17 mouse cellular contexts compared by ENCODE assay signal in the genomic region with DNA sequence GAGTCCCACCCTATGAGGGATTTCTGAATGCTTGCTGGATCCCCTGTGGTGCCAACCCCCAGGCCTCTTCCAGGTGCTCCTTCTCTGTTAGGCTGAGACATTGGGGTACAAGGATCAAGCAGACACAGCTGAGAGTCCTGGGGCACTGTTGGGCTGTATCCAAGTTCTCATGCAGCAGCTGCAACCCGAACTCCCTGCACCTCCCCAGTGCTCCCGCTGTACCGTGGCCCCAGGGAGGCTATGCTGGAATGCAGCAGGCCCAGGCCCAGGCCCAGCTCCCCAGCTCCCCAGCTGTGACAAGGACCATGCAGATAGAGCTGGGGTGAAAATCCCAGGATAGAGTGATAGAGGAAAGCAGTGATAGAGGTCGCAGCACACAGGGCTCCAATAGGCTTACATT. TPM values are rescaled to one million over a fixed set of nuclear protein-coding genes. Genes with fewer than 3 reads are reported as not detected.
DNase-seq lines count a peak whose midpoint lies in the region; ATAC-seq and TF ChIP-seq lines count a peak whose summit lies in the region.
"Had no signal": no experiment of that assay in that cellular context is flagged by ENCODE, and none has a peak within 500 bp of the region (broad histone marks: within the 10 kb centered on the region; RNA-seq: fewer than 3 reads in every experiment).

No protein-coding gene starts in this region.

- no peaks in the 10 kb centered on the region for H3K36me3 ChIP-seq in forebrain, embryonic 10.5 days (replicated peaks)
- H3K36me3 ChIP-seq in forebrain, embryonic 16.5 days (ENCODE audit: control insufficient read depth, insufficient read depth), result no peaks in the 10 kb centered on the region
- H3K36me3 ChIP-seq in heart, embryonic 16.5 days (ENCODE audit: control insufficient read depth, insufficient read depth), result no peaks in the 10 kb centered on the region
- H3K36me3 ChIP-seq in neural tube, embryonic 13.5 days, result no peaks in the 10 kb centered on the region
- no peaks in the 10 kb centered on the region for H3K36me3 ChIP-seq in neural tube, embryonic 15.5 days
- no peaks in the 10 kb centered on the region for H3K36me3 ChIP-seq in myocyte (ENCODE audit: control insufficient read depth, insufficient read depth)
- H3K36me3 ChIP-seq: midbrain, embryonic 12.5 days had no signal

- peaks cover 58% of the 10 kb centered on the region for H3K4me1 ChIP-seq in forebrain, embryonic 10.5 days
- H3K4me1 ChIP-seq in forebrain, embryonic 16.5 days (replicated peaks; ENCODE audit: control insufficient read depth, insufficient read depth, low read length), result no peaks in the 10 kb centered on the region
- peaks cover 23% of the 10 kb centered on the region for H3K4me1 ChIP-seq in heart, embryonic 16.5 days (ENCODE audit: control insufficient read depth, insufficient read depth, low read length)
- peaks cover 22% of the 10 kb centered on the region for H3K4me1 ChIP-seq in neural tube, embryonic 13.5 days (replicated peaks)
- no peaks in the 10 kb centered on the region; the same call in 1 of the 2 replicates for H3K4me1 ChIP-seq in neural tube, embryonic 15.5 days

- no peak overlapping the region for H3K9ac ChIP-seq in forebrain, embryonic 16.5 days (replicated peaks; ENCODE audit: low read depth, low read length)
- H3K9ac ChIP-seq in heart, embryonic 16.5 days (ENCODE audit: low read length), result 0 out of 2 replicates have a peak overlapping the region, but pooled peaks have one; percentile 23
- H3K9ac ChIP-seq in neural tube, embryonic 13.5 days, result peak overlapping the region; percentile 13; the same call in 1 of the 2 replicates
- no peak overlapping the region for H3K9ac ChIP-seq in neural tube, embryonic 15.5 days (replicated peaks)
- H3K9ac ChIP-seq: midbrain, embryonic 12.5 days had no signal

- 45% methylated on average over 4 of the region's 4 CpGs for WGBS in forebrain, embryonic 10.5 days
- WGBS in forebrain, embryonic 16.5 days, result 44% methylated on average over 4 of the region's 4 CpGs
- 40% methylated on average over 4 of the region's 4 CpGs for WGBS in heart, embryonic 16.5 days
- WGBS in neural tube, embryonic 13.5 days, result 42% methylated on average over 4 of the region's 4 CpGs
- 42% methylated on average over 4 of the region's 4 CpGs for WGBS in neural tube, embryonic 15.5 days

- no peaks in the 10 kb centered on the region for H3K79me2 ChIP-seq in myocyte (ENCODE audit: control insufficient read depth, insufficient read depth)

- H3K4me3 ChIP-seq in forebrain, embryonic 10.5 days, result no peak overlapping the region
- no peak overlapping the region for H3K4me3 ChIP-seq in forebrain, embryonic 16.5 days (replicated peaks; ENCODE audit: low read length)
- H3K4me3 ChIP-seq in heart, embryonic 16.5 days (ENCODE audit: low read length), result no peak overlapping the region
- H3K4me3 ChIP-seq in neural tube, embryonic 13.5 days, result no peak overlapping the region
- H3K4me3 ChIP-seq in neural tube, embryonic 15.5 days (replicated peaks), result no peak overlapping the region
- no peak overlapping the region for H3K4me3 ChIP-seq in myocyte
- H3K4me3 ChIP-seq: midbrain, embryonic 12.5 days had no signal

- H3K27me3 ChIP-seq in forebrain, embryonic 10.5 days (ENCODE audit: poor library complexity, severe bottlenecking), result peaks cover 15% of the 10 kb centered on the region
- H3K27me3 ChIP-seq in forebrain, embryonic 16.5 days (replicated peaks; ENCODE audit: control insufficient read depth, insufficient read depth, low read length), result no peaks in the 10 kb centered on the region
- H3K27me3 ChIP-seq in heart, embryonic 16.5 days (ENCODE audit: control insufficient read depth, insufficient read depth, low read length), result no peaks in the 10 kb centered on the region
- H3K27me3 ChIP-seq in neural tube, embryonic 13.5 days, result no peaks in the 10 kb centered on the region
- no peaks in the 10 kb centered on the region for H3K27me3 ChIP-seq in neural tube, embryonic 15.5 days (replicated peaks)
- H3K27me3 ChIP-seq in myocyte (ENCODE audit: control insufficient read depth, insufficient read depth, insufficient read length), result no peaks in the 10 kb centered on the region
- H3K27me3 ChIP-seq: midbrain, embryonic 12.5 days; Patski had no signal

- TF ChIP-seq POLR2A in myocyte (IDR thresholded peaks at IDR 0.05; ENCODE audit: insufficient read length, low read depth), result no peak

- H3ac ChIP-seq in myocyte (ENCODE audit: control insufficient read depth, insufficient read length), result no peak overlapping the region

- H3K9me3 ChIP-seq in forebrain, embryonic 10.5 days, result no peaks in the 10 kb centered on the region; the same call in 1 of the 2 replicates
- H3K9me3 ChIP-seq in forebrain, embryonic 16.5 days (ENCODE audit: control insufficient read depth, low read length), result no peaks in the 10 kb centered on the region
- H3K9me3 ChIP-seq in heart, embryonic 16.5 days (replicated peaks; ENCODE audit: control insufficient read depth, low read length), result no peaks in the 10 kb centered on the region
- no peaks in the 10 kb centered on the region for H3K9me3 ChIP-seq in neural tube, embryonic 13.5 days
- H3K9me3 ChIP-seq in neural tube, embryonic 15.5 days (replicated peaks), result no peaks in the 10 kb centered on the region
- H3K9me3 ChIP-seq: midbrain, embryonic 12.5 days had no signal

- H3K27ac ChIP-seq in forebrain, embryonic 10.5 days, result peak overlapping the region; percentile 51; the same call in 1 of the 2 replicates
- H3K27ac ChIP-seq in forebrain, embryonic 16.5 days (ENCODE audit: low read length), result no peak overlapping the region
- no peak overlapping the region for H3K27ac ChIP-seq in heart, embryonic 16.5 days (ENCODE audit: low read length)
- no peak overlapping the region for H3K27ac ChIP-seq in neural tube, embryonic 13.5 days (replicated peaks)
- H3K27ac ChIP-seq in neural tube, embryonic 15.5 days (replicated peaks), result no peak overlapping the region
- H3K27ac ChIP-seq: midbrain, embryonic 12.5 days had no signal

- no peak for ATAC-seq in forebrain, embryonic 16.5 days
- no peak for ATAC-seq in heart, embryonic 16.5 days (replicated peaks; ENCODE audit: extremely low read depth, insufficient read depth, low FRiP score)
- no peak for ATAC-seq in neural tube, embryonic 13.5 days (ENCODE audit: low read depth)
- no peak for ATAC-seq in neural tube, embryonic 15.5 days (ENCODE audit: low FRiP score)
- ATAC-seq: forebrain, embryonic 14.5 days; lung, postnatal 0 days; Patski had no signal

- H3K4me2 ChIP-seq in forebrain, embryonic 16.5 days (ENCODE audit: low read length), result no peak overlapping the region
- H3K4me2 ChIP-seq in heart, embryonic 16.5 days (ENCODE audit: low read depth, low read length), result no peak overlapping the region
- no peak overlapping the region for H3K4me2 ChIP-seq in neural tube, embryonic 13.5 days
- no peak overlapping the region for H3K4me2 ChIP-seq in neural tube, embryonic 15.5 days
- no peak overlapping the region for H3K4me2 ChIP-seq in myocyte (ENCODE audit: low read depth)
- H3K4me2 ChIP-seq: midbrain, embryonic 12.5 days had no signal

- DNase-seq in forebrain, embryonic 10.5 days (ENCODE audit: extremely low spot score, low spot score), result no peak
- DNase-seq in heart, adult 8-10 months (ENCODE audit: low spot score), result no peak
- DNase-seq in layer of hippocampus, postnatal 25 days (ENCODE audit: extremely low spot score in 1 of 2, low spot score in 1 of 2), result no peak
- DNase-seq: cerebellum, adult 9-11 months; gastrocnemius, postnatal 25 days; kidney, adult 18-20 months; right cerebral cortex, postnatal 25 days; thymus, postnatal 36 days had no signal

TF ChIP-seq in myocyte, 11 proteins besides CTCF, POLR2A, EP300 and RAD21:
- TF ChIP-seq TCF3 (IDR thresholded peaks at IDR 0.05; ENCODE audit: insufficient read length, low read depth) (no peak), REST (IDR thresholded peaks at IDR 0.05; ENCODE audit: insufficient read depth, insufficient read length) (no peak), MAX (IDR thresholded peaks at IDR 0.05; ENCODE audit: low read depth) (no peak), USF1 (IDR thresholded peaks at IDR 0.05; ENCODE audit: low read depth) (no peak), POLR2AphosphoS2 (IDR thresholded peaks at IDR 0.05; ENCODE audit: insufficient read length, low read depth) (no peak), TCF12 (IDR thresholded peaks at IDR 0.05; ENCODE audit: insufficient read depth, poor library complexity, severe bottlenecking) (no peak), SRF (IDR thresholded peaks at IDR 0.05; ENCODE audit: control insufficient read depth, insufficient read length, low read depth) (no peak), CEBPB (IDR thresholded peaks at IDR 0.05; ENCODE audit: insufficient read depth, poor library complexity, severe bottlenecking) (no peak), E2F4 (IDR thresholded peaks at IDR 0.05; ENCODE audit: insufficient read depth) (no peak), MYOG (IDR thresholded peaks at IDR 0.05; ENCODE audit: control insufficient read depth in 1 of 3, insufficient read depth in 1 of 3, insufficient read length in 2 of 3, low read depth in 2 of 3) (peak in 2 of 3 experiments; percentile 51 to 69), MYOD1 (IDR thresholded peaks at IDR 0.05; ENCODE audit: control insufficient read depth in 1 of 3, insufficient read length in 2 of 3, low read depth in 2 of 3) (peak in 1 of 3 experiments; percentile 56)

RNA-seq across cellular contexts. Expression of gene Slc38a10, which starts 10.1 kb away (rescaled TPM):
- 90.6 and 93.2 TPM in 2 replicates for polyA plus RNA-seq in forebrain, embryonic 10.5 days (2016; fragmentation: Nextera tagmentation; extraction: Ambion mirVana)
- polyA plus RNA-seq in forebrain, embryonic 16.5 days (2015; fragmentation: Nextera tagmentation; extraction: Ambion mirVana), result 106 and 110 TPM in 2 replicates
- 87.3 and 93.5 TPM in 2 replicates for polyA plus RNA-seq in heart, embryonic 16.5 days (2015; fragmentation: Nextera tagmentation; extraction: Ambion mirVana)
- 100 to 1,000 TPM in 1 of 4 experiments, 10 to 100 TPM in 3; 88.9 to 104 (median 91.6) TPM for total RNA-seq in heart, adult 8-10 months (2022)
- 103 and 108 TPM in 2 replicates for polyA plus RNA-seq in neural tube, embryonic 13.5 days (2015; fragmentation: Nextera tagmentation; extraction: Ambion mirVana)
- polyA plus RNA-seq in neural tube, embryonic 15.5 days (2015; fragmentation: Nextera tagmentation; extraction: Ambion mirVana), result 107 and 112 TPM in 2 replicates
- polyA plus RNA-seq in myocyte (2012; fragmentation: generic; extraction: Trizol), result 97.9 TPM
- total RNA-seq in layer of hippocampus, postnatal 25 days (2021), result 10 to 100 TPM; 85.3 to 88.5 TPM

Comparison
In these comparisons a context has a peak if more than half of its experiments do, and no peak if none do; other contexts are left out.
1. H3K9ac ChIP-seq: peak in heart, embryonic 16.5 days (single experiment) and neural tube, embryonic 13.5 days (single experiment); none in forebrain, embryonic 16.5 days (single experiment) and neural tube, embryonic 15.5 days (single experiment).